Comparison of ENCODE assay signal across 8 mouse cellular contexts in genomic region chr9:52167084-52167483, GRCm38 (mm10). TPM values are rescaled to one million over a fixed set of nuclear protein-coding genes. Genes with fewer than 3 reads are reported as not detected.
DNase-seq lines count a peak whose midpoint lies in the region; ATAC-seq and TF ChIP-seq lines count a peak whose summit lies in the region.

No protein-coding gene starts in this region.

- no peak overlapping the region for H3K9ac ChIP-seq in heart, adult 2 months (ENCODE audit: low read depth, low read length)
- peak overlapping the region; percentile 41 for H3K9ac ChIP-seq in forebrain, embryonic 16.5 days (replicated peaks; ENCODE audit: low read depth, low read length)
- H3K9ac ChIP-seq in liver, embryonic 15.5 days, result no peak overlapping the region

- H3K4me2 ChIP-seq in forebrain, embryonic 16.5 days (ENCODE audit: low read length), result peak overlapping the region; percentile 57
- 0 out of 2 replicates have a peak overlapping the region, but pooled peaks have one; percentile 89 for H3K4me2 ChIP-seq in liver, embryonic 15.5 days

- H3K27ac ChIP-seq in heart, adult 2 months, result peak overlapping the region; percentile 94; the same call in 1 of the 2 replicates
- peak overlapping the region; percentile 53 for H3K27ac ChIP-seq in forebrain, embryonic 16.5 days (ENCODE audit: low read length)
- H3K27ac ChIP-seq in liver, embryonic 15.5 days (replicated peaks), result no peak overlapping the region

- H3K27me3 ChIP-seq in heart, adult 2 months (ENCODE audit: control insufficient read depth, insufficient read depth, low read length), result no peaks in the 10 kb centered on the region
- no peaks in the 10 kb centered on the region for H3K27me3 ChIP-seq in forebrain, embryonic 16.5 days (replicated peaks; ENCODE audit: control insufficient read depth, insufficient read depth, low read length)
- H3K27me3 ChIP-seq in liver, embryonic 15.5 days, result peaks cover 56% of the 10 kb centered on the region

- TF ChIP-seq EP300 in heart, adult 2 months (IDR thresholded peaks at IDR 0.05; ENCODE audit: insufficient read depth, low read depth, low read length), result no peak

- WGBS in heart, adult 2 months, result 20% methylated on average over 3 of the region's 3 CpGs
- WGBS in forebrain, embryonic 16.5 days, result 2% methylated on average over 3 of the region's 3 CpGs
- WGBS in liver, embryonic 15.5 days (ENCODE audit: insufficient replicate concordance), result 30% methylated on average over 3 of the region's 3 CpGs

- no peaks in the 10 kb centered on the region for H3K9me3 ChIP-seq in forebrain, embryonic 16.5 days (ENCODE audit: control insufficient read depth, low read length)
- no peaks in the 10 kb centered on the region for H3K9me3 ChIP-seq in liver, embryonic 15.5 days (replicated peaks)

- peak overlapping the region; percentile 74; the same call in 1 of the 2 replicates for H3K4me3 ChIP-seq in heart, adult 2 months
- peak overlapping the region; percentile 92 for H3K4me3 ChIP-seq in forebrain, embryonic 16.5 days (replicated peaks; ENCODE audit: low read length)
- H3K4me3 ChIP-seq in liver, embryonic 15.5 days (replicated peaks), result no peak overlapping the region

- no peak for TF ChIP-seq POLR2A in heart, adult 2 months (IDR thresholded peaks at IDR 0.05; ENCODE audit: insufficient read depth, low read depth, low read length)

- H3K79me2 ChIP-seq in heart, adult 2 months (replicated peaks; ENCODE audit: control insufficient read depth, insufficient read depth, low read length), result peaks cover 5% of the 10 kb centered on the region

- intact Hi-C loops in heart, adult 2 months (cut with DNase I), result loop anchor here (5.0 kb wide), 1 partner anchor 120 kb away; the partner anchor contains the start of gene Rdx

- ATAC-seq in forebrain, embryonic 16.5 days, result no peak
- no peak for ATAC-seq in liver, embryonic 15.5 days (ENCODE audit: insufficient read depth)
- no peak for ATAC-seq in CD4-positive, CD25-positive, alpha-beta regulatory T cell, adult 4 months

- H3K4me1 ChIP-seq in heart, adult 2 months (ENCODE audit: control insufficient read depth, insufficient read depth, low read length), result peaks cover 5% of the 10 kb centered on the region
- H3K4me1 ChIP-seq in forebrain, embryonic 16.5 days (replicated peaks; ENCODE audit: control insufficient read depth, insufficient read depth, low read length), result peaks cover 34% of the 10 kb centered on the region
- peaks cover 8% of the 10 kb centered on the region; the same call in 1 of the 2 replicates for H3K4me1 ChIP-seq in liver, embryonic 15.5 days (replicated peaks)

- H3K36me3 ChIP-seq in heart, adult 2 months (ENCODE audit: control insufficient read depth, insufficient read depth, low read length), result no peaks in the 10 kb centered on the region; the same call in 1 of the 2 replicates
- H3K36me3 ChIP-seq in forebrain, embryonic 16.5 days (ENCODE audit: control insufficient read depth, insufficient read depth), result peaks cover 3% of the 10 kb centered on the region; the same call in 1 of the 2 replicates
- no peaks in the 10 kb centered on the region for H3K36me3 ChIP-seq in liver, embryonic 15.5 days (replicated peaks)

- no peak for DNase-seq in heart, adult 2 months
- DNase-seq in heart, adult 18-20 months, result no peak
- DNase-seq in 3T3-L1 (ENCODE audit: low read depth, low spot score), result peak; percentile 32
- DNase-seq in retina, postnatal 1 day, result no peak
- no peak for DNase-seq in left cerebral cortex, adult 9 months (ENCODE audit: low spot score in 2 of 2)

- TF ChIP-seq CTCF in heart, adult 2 months (IDR thresholded peaks at IDR 0.05), result no peak

RNA-seq across cellular contexts. Expression of gene Zc3h12c, which starts 1.3 kb away (rescaled TPM):
- 10 to 100 TPM in 1 of 2 experiments, 1 to 10 TPM in 1; 8.2 to 10.1 TPM for total RNA-seq in heart, adult 2 months (2021)
- 2.0 and 3.2 TPM in 2 replicates for polyA plus RNA-seq in heart, adult 2 months (2012; rRNA removed)
- 1 to 10 TPM; 7.7 to 8.4 TPM for total RNA-seq in heart, adult 18-20 months (2021)
- 6.4 and 7.4 TPM in 2 replicates for polyA plus RNA-seq in forebrain, embryonic 16.5 days (2015; fragmentation: Nextera tagmentation; extraction: Ambion mirVana)
- 0.48 and 0.51 TPM in 2 replicates for polyA plus RNA-seq in liver, embryonic 15.5 days (2015; fragmentation: Nextera tagmentation; extraction: Ambion mirVana)
- polyA plus RNA-seq in CD4-positive, CD25-positive, alpha-beta regulatory T cell, adult 4 months (2017; shearing (Covaris generic)), result 1 to 10 TPM in 1 of 2 experiments, under 1 TPM in 1; 0.95 to 1.2 TPM
